Mouse (Mus musculus) ZHBTc4 (cell line): ENCODE measurements around the gene Gdf15.

ENCODE experiments used
- DNase-seq: peaks from one replicate; pipeline ENCODE4 v3.0.0-alpha.2; 2011; ENCODE audit warnings: low read depth, low spot score

The Gdf15 gene

DNA sequence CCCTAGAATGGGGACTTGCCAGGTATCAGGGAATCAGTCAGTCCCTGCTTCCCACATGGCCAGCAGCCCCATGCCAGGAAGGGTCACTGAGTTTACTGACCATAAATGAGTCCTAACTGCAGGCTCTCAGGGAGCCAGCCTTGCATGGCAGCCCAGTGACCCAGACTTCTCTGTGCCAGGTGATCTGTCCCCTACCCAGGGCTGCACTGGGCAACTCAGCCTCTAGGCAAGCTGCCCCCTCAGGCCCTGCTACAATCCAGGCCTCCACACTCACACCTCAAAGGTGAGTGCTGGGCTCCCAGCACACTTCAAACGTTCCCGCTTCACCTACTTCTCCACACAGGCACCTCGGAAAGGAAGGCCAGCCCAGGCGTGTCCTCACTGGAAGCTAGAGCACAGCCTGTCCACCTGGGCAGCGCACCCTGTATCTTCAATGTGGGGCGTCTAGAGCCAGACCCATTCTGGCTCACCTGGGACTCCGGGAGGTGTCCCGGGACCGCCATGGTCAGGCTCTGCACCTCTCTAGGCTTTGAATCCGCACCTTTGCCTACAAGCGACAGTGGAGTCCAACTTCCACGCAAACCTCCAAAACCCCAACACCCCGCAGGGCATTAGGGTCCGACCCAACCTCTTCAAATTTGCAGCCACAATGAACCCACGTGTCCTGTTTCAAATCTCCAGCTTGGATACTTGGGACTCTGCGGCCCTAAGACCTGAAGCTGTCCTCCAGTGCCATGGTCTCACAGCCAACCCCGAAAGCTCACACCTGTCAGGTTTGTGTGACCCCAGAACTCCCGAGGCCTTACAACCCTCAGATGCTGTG, 25.3 kb downstream of the Gdf15 start:
- DNase-seq = no peak

DNA sequence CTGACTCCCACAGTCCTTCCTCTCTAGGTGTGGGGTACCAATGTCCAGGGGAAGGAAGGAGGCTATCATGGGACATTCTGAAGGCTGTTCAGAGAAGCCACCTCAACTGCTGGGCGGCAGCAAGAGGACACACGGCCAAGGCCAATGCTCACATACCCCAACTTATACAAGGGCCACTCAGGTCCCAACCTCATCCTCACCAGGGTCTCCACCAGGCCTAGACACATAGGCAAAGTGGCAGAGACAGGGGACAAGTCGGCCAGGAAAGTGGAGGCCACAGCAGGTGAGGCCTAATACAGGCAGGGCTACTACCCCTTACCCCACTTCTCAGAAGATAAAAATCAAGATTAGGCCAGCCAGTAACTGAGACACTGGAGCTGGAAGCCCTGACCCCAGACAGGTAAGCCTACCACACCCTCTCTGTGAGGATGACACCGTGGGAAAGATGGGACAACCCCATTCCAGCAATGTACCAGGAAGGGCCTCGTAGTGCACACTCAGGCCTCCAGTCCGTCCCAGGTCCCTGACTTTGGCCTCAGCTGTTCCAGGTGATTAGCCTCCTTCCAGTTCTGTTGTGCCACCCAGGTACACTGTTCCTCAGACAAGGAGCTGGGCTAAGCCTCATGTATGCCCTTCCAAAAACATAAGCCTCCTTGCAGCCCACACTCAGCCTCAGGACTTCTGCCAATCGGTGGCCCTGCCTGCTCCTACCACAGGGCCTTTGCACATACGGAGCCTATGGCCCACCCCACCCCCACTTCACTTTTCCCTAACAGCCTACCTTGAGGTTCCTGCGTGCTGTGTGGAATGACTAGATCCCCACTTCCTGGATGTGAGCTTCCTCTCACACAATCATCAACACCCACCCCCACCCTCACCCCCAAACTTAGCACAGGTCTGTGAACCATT, 26.1 kb downstream of the Gdf15 start:
- DNase-seq = no peak

DNA sequence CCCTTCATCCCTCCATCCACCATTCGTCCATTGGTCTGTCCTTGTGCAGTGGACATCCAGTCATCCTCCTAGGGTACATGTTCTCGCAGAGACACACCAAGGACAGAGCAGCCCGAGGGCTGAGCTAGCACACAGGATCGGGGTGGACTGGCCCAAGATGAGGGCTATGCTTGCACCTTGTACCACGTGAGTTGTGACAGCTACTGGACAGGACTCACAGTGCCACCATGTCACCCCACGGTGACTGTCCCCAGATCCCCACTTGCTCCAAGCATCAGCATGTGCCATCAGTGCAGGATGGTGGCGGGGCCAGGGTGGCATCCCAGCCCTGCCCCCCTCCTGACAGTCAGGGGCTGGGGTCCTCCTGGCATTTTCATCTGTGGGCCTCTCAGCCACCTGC, 27.7 kb downstream of the Gdf15 start:
- DNase-seq = no peak

DNA sequence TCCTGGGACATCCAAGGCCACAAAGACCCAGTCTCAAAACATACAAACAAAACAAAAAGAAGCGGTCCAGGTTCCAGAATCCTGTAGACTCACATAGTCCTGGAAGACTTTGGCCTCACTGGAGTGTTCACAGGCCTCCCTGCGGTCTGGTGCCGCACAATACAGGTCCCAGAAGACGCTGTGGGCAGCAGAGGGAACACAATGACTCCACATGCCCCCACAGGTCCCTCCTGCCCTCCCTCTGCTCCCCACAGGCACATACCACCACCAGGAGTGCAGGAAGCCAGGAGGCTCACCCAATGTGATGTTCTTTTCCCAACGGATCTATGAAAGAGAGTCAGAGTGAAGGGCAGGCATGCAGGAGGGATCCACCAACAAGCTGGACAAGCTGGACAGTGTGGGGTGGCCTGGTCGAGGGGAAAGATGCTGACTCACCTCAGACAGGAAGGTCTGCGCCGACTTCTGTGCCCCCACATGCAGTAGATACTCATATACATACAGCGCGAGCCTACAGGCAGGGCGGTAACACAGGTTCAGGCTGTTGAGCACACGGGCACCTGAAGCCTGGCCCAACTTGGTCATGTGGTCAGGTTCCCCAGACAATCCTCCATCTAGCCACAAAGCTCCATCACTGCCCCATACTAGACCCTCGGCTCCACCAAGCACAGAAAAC, 30.0 kb downstream of the Gdf15 start:
- no peak for DNase-seq

DNA sequence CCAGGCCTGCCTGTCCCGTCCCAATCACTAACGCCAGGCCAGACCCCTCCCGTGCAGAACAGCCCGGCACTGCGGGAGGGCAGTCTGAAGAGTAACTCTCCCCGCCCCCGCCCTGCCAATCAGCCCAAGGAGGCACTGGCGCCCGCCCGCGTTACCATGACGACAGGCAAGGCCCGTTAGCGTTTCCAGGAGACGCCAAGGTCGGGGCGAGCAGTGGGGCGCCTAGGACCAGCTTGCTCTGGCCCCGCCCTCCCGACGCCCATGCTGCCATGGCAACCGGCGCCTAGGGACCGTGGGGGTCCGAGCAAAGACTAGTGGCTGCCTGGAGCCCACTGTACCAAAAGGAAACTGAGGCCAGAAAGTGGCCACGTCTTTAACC, 31.0 kb downstream of the Gdf15 start:
- DNase-seq = peak; percentile 96

DNA sequence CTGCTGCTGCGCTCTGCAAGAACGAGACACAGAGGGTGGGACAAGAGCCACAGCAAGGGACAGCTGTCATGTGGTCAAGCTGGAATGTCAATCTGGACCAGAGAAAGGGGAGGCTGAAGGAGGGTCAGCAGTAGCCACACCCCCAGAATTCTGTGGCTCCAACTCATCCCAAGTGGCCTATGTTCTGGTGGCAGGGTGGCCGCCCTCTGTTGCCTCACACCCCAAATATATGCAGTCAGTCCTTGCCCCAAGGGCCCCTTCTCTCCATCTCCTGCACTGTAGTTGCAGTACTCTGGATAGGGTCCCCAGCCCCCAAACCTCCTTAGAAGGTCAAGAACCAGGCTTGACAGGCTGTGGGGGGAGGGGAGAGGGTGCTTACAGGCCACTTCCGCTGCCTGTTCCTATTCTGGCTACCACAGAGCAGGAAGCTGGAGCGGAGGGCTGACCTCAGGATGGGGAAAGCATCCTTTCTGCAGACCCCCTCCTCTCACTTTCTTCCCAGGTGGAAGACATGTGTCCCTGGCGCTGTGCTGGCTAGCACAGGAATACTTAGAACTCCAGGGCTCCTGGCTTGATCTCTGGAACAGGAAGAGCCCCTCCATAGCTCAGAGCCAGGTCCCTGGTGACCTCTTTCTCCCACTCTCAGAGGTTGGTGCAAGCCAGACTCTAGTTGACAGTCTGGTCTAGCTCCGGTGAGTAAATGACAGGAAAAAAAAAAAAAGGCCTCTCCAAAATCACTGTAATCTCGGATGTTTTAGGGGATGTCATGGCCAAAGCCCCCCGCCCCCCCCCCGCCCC, 31.6 kb downstream of the Gdf15 start:
- no peak for DNase-seq

DNA sequence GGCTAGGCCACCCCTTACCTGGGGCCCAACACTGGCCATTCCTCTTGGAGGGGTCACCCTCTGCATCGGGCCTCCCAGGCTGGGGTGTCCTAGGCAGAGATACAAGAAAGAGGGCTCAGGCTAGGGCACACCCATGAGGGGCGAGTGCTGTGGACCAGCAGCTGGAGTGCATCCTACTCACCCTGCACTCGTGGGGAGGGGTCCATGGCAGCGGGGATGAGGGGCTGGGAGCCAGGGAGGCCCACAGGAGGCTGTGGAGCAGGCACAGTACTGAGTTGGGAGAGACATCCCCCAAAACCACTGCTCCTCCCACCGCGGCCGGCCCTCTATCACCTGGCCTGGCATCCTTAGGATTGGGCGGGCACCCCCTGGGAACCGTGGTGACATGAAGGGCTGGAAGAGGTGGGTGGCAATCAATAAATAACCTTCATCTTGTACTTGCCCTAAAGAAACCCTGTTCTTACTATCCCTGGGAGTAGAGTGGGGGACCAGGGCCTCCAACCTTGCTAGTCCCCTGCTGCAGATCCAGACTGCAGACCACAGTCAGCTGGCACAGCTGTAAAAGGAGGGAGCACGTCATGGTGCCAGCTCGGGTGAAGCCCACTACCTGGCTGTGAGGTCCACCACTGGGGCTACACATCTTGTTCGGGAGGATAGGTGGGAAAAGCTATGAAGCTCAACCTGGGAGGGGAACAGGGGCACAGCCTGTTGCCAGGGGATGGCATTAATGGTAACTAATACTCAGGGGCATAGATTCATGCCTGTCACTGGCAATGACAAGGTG, 32.6 kb downstream of the Gdf15 start:
- no peak for DNase-seq

DNA sequence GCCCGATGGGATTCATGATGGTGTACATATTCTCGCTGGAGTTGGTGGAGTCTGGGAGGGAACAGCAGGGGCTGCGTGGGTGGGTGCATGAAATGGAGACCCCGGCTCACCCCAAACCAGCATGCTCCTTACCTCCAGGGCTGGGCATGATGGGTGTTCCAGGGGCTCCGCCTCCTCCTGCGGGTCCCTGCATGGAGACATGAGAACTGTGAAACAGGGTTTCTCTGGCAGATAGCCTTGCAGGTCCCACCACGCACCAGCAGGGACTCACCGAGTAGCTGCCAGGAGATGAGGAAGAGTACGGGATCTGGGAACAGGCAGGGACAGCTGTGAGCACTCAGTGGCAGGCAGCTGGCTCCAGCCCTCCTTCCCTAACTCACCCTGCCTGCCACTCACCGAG, 33.5 kb downstream of the Gdf15 start:
- peak; percentile 80 for DNase-seq

DNA sequence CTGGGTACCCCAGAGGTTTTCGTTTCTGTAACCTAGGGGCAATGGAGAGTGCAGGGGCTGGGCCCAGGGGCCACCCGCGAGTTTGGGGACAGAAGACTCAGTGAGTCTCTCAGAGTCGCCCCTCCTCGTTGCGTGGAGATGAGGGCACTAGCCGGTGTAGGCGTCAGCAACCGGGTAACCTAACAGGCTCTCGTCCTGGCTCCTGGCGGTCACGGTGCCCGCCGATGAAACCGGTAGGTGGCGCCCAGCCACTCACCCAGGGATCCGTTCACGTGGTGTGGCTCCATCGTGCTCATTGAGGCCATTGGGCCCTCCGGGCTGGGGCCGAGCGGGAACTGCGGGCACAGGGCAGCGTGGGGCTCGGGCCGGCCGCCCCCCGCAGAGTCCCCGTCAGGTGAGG, 34.0 kb downstream of the Gdf15 start:
- DNase-seq = peak; percentile 90

DNA sequence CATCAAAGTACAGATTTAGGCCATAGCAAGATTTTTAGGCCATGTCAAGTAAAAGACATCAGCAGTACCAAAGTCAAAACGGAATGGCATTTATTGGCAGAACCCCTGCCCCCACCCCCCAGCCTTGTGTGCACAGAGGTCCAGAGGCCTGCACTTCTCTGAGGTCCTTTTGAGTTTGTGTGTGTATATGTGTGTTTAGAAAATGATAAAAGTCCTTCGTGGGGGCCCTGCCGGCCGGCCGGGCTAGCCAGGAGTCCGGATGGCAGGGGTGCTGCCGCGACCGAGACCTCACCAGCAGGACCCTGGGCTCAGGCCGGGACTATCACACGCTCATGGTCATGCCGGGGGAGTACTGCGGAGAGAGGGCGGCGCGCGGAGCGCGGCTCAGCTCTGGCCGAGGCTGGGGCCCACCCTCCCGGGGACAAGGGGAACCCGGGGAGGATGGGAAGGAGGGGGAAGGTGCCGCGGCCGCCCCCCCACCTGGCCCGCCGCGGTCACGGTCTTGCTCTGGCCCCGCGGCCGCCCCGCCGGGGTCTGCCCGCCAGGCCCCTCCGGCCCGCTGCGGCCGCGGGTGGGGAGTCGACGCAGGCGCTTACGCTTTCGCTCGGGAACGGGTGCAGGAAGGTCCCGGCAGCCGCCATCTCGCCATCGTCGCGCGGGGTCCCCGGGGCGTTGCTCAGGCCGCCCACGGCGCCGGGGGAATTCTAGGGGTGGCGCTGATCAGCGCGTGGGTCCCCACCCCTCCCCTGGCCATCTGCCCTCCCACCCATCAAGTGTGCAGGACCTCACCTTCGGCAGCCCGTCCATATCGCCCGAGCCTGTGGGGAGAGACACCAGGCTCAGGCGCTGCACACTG, 34.6 kb downstream of the Gdf15 start:
- no peak for DNase-seq

DNA sequence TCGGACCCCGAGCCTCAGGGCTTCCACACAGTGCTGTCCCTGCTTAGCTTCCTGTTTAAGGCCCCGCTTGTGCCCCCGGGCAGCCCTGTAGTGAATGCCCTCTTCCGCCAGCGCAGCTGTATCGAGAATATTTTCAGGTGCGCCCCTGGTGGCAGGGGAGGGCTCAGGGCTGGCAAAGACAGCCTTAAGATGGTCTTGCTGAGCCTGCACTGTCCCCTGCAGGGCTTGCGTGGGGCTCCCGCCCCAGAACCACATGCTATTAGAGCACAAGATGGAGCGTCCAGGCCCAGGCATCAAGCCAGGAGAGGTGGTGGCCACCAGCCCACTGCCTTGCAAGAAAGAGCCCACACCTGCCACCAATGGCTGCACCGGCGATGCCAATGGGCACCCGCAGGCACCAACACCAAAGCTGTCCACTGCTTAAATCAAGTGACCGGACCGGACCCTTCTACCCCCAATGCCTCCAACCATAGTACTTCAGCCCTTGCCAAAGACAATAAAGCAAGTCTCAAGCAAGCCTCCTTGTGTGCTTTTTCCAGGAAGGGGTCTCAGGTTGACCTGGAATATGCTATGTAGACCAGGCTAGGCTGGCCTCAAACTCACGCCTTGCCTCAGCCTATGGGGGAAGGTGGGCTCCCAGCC, 35.4 kb downstream of the Gdf15 start:
- DNase-seq = peak; percentile 70

DNA sequence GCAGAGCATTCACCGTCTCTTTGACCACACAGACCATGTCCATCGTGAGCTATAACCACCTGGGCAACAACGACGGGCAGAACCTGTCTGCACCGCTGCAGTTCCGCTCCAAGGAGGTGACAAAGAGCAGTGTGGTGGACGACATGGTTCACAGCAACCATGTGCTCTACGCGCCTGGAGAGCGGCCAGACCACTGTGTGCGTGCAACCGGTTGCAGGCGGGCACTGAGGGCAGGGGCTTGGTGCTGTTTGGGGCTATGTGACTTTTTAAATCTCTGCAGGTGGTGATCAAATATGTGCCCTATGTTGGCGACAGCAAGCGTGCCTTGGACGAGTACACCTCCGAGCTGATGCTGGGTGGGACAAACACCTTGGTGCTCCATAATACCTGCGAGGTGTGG, 36.0 kb downstream of the Gdf15 start:
- no peak for DNase-seq

DNA sequence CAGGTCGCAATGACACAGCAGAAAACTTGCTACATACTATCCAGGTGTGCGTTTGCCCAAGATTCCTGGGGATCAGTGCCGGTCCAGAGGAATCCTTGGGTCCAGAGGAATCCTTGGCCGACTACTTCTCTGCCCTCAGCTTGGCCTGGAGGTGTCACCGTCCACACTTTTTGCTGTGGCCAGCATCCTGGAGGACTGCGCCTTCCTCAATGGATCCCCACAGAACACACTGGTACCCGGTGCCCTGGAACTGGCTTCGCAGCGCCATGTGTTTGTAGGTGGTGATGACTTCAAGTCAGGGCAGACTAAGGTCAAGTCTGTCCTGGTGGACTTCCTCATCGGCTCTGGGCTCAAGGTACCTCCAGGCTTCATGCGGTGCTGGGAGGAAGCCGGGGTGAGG, 36.4 kb downstream of the Gdf15 start:
- DNase-seq = no peak

DNA sequence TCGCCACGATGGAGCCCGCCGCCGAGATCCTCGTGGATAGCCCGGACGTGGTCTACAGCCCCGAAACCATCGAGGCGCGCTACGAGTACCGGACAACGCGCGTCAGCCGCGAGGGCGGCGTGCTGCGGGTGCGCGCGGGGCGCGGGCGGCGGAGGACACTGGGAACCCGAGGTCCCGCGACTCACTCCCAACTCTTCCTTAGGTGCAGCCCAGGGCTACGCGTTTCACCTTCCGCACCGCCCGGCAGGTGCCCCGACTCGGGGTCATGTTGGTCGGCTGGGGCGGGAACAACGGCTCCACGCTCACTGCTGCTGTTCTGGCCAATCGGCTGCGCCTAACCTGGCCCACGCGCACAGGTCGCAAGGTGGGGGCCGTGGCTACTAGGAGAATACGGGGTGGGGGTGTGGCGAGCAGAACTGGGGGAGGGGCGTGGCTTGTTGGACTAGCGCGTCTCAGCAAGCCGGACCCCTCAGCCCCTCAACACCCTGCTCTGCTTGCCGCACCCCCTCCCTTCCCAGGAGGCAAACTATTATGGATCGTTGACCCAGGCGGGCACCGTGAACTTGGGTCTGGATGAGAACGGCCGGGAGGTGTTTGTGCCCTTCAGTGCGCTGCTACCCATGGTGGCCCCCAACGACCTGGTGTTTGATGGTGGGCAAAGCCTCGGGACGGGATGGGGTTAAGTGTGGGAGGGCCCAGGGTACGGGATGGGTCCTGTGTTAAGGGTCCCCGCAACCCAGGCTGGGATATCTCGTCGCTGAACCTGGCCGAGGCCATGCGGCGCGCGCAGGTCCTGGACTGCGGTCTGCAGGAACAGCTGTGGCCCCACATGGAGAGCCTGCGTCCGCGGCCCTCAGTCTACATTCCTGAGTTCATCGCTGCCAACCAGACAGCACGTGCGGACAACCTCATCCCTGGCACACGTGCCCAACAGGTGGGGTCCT, 37.4 kb downstream of the Gdf15 start:
- peak; percentile 58 for DNase-seq

DNA sequence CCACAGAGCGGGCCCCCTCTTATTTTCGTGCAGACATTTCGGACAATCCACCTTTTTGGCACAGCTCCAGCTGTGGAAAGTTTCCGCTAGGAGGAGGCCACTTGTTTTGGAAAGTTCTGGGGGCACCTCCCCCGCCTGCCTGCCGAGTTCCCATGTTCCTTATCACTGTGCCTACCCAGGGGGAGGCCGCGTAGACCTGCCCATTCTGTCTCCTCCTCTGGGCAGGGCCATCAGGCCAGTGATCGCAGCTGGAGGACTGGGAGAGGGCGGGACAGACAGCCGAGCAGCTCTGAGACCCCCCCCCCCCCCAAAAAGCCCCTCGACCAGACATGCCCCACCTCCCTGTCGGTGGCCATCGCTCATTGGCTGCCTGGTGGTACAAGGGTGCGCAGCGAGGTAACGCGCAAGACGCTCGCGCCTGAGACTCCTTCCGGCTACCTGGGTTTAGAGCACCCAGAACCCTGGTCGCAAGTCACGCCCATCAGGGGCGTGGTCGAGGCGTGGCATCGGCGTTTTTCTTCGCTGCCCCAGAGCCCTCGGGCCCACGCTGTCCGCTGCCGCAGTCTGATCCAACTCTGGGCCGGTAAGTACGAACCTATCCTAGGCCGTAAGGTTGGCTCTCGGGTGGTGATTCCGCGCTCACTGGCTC, 38.2 kb downstream of the Gdf15 start, which contains the start of gene Isyna1:
TSS of gene Isyna1 (plus strand) at position 413 of the 649 bp plus-strand sequence.
- peak; percentile 95 for DNase-seq

DNA sequence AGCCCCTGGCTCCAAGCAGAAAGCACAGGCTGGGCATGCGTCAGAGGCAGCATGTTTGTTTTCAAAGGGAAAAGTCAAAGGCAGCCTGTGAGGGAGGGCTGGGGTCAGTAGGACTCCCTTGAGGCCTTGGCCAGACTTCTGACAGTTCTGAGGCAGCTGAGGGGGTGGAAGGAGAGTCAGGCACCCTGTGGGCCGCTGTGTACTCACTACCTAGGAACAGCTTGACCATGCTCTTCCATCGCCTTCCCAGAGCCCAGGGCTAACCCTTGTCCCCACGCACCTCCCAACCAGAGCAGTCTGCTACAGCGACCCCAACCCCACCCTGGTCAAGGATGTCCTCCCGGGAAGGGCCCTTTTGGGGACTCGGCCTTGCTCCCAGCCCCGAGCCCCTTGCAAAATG, 39.1 kb downstream of the Gdf15 start:
- no peak for DNase-seq

DNA sequence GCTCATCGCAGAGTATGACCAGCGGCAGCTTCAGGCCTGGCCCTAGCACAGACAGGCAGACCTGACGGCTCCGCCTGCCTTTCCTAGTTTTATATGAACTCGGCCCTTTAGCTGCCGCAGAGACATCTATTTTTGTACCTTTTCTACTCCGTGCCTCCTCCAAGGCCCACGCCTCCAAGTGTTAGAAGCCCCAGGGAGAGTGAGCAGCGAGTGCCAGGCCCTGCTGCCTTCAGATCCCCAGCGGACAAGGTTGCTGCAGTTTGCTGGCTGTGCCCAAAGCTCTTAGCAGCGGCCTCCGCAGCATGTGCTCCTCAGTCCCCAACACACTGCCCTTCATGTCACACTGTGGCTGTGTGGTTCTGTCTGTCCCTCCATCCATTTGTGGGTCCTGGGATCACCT, 40.7 kb downstream of the Gdf15 start:
- DNase-seq = no peak
